Mouse (Mus musculus) lung, postnatal 0 days (tissue): ENCODE results near the gene Naa10. TPM values are rescaled to one million over a fixed set of nuclear protein-coding genes. Genes with fewer than 3 reads are reported as not detected.

Experiments used
- ATAC-seq: fragments of 200-750 bp; cut with Nextera tagmentation; 2 replicates; pipeline ENCODE4 v1.8.0; 2017; ENCODE audit warnings: moderate library complexity
- DNase-seq: peaks from one replicate; pipeline ENCODE4 v3.0.0-alpha.2; 2016; ENCODE audit warnings: low spot score
- H3K27ac ChIP-seq: fragments of 300-500 bp; sonication (generic); 2 replicates; pipeline ENCODE4 v1.5.1; 2014; ENCODE audit warnings: antibody characterized with exemption, mild to moderate bottlenecking, low read length, mixed read lengths
- H3K27me3 ChIP-seq: fragments of 300-500 bp; sonication (generic); replicated peaks from 2 replicates; pipeline ENCODE4 v1.6.1; 2014; ENCODE audit warnings: low read length, mixed read lengths; ENCODE audit not compliant: insufficient read depth
- H3K36me3 ChIP-seq: fragments of 300-500 bp; sonication (generic); 2 replicates; pipeline ENCODE4 v1.6.1; 2014; ENCODE audit warnings: low read length, mixed read lengths; ENCODE audit not compliant: insufficient read depth
- H3K4me1 ChIP-seq: fragments of 300-500 bp; sonication (generic); 2 replicates; pipeline ENCODE4 v1.6.1; 2014; ENCODE audit warnings: antibody characterized with exemption, low read depth, low read length, mixed read lengths; ENCODE audit not compliant: insufficient read depth
- H3K4me2 ChIP-seq: fragments of 300-500 bp; sonication (generic); replicated peaks from 2 replicates; pipeline ENCODE4 v1.6.1; 2014; ENCODE audit warnings: low read depth, mild to moderate bottlenecking, low read length, moderate library complexity, mixed read lengths
- H3K4me3 ChIP-seq: fragments of 300-500 bp; sonication (generic); 2 replicates; pipeline ENCODE4 v1.5.1; 2014; ENCODE audit warnings: low read depth, low read length
- H3K9ac ChIP-seq: fragments of 300-500 bp; sonication (generic); replicated peaks from 2 replicates; pipeline ENCODE4 v1.6.1; 2014; ENCODE audit warnings: low read depth, mild to moderate bottlenecking
- H3K9me3 ChIP-seq: fragments of 300-500 bp; sonication (generic); 2 replicates; pipeline ENCODE4 v1.6.1; 2016; ENCODE audit warnings: low read length, mixed read lengths
- CTCF ChIP-seq: IDR thresholded peaks from 2 replicates; pipeline ENCODE4 v1.5.1; 2016; ENCODE audit warnings: antibody characterized with exemption, mild to moderate bottlenecking
- EP300 ChIP-seq: IDR thresholded peaks from 2 replicates; pipeline ENCODE4 v1.6.1; 2016; ENCODE audit warnings: antibody characterized with exemption, mild to moderate bottlenecking, control low read depth
- WGBS: fragments of 180-500 bp; shearing (Covaris S2); extraction: QIAGEN DNeasy Blood & Tissue Kit; methylation state at CpG from one replicate; pipeline ENCODE4 v1.1.7; 2014; 5-methylcytosine and 5-hydroxymethylcytosine counted together
- polyA plus RNA-seq: library from polyadenylated mRNA; unstranded; fragments of >200 nt; fragmentation: Nextera tagmentation; extraction: Ambion mirVana; gene quantifications from 2 replicates; pipeline ENCODE4 v1.2.1, GENCODE M21; 2015

The Naa10 gene
- polyA plus RNA-seq, 1 experiment from 2014 or later = 55.3 TPM

DNA sequence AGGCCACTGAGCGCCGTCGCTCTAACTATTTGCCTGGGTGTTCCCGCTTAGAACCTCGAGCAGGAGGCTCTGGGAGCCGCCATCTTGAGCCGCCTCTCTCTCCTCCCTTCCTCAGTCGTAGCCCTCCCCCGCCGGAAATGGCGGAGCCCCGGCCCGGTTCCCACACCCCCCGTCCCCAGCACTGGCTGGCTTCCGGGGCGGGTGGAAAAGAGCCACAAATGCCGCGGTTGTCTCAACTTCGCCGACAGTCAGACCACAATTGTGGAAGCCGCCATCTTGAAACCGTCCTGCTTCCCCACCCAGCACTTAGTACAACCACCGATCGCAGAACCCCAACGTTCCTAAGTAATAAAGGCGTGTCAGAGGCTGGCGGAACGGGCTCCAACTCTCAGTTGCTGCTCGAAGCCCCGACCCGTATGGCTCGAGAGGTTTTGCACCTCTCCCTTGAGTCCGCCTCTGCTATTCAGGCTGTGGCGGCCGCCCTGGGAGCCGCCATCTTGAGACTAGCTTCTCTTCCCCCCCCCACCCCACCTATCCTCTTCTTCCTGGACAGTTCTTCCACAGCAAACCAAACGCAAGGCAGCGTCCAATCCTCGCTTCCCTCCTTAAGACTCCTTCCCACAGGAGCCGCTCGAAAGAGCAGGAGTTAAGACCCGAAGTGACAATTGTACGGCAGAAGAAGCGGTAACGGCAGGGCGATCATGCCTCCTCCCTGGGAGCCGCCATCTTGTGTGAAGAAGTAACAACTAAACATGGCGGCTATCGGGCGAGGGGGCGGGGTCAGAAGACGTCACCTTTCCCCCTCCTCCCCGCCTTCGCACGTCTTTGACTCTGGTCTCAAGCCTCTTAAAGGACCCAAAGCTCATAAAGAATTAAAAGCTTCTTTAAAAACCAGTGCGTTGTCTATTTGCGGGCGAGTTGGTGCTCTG is 44.8 kb upstream of the Naa10 start, which contains the start of gene Hcfc1:
Gene Hcfc1 (minus strand): TSS at position 110 of the 929 bp plus-strand sequence.
- Histone ChIP-seq H3K4me3 (peak within 1 kb of the TSS; percentile 60), H3K27ac (peak within 1 kb of the TSS; percentile 97), H3K9me3 (no peaks in the 10 kb centered on the region), H3K9ac (peak within 1 kb of the TSS; percentile 54), H3K4me1 (no peaks in the 10 kb centered on the region; the same call in 1 of the 2 replicates), H3K36me3 (no peaks in the 10 kb centered on the region), H3K4me2 (peak within 1 kb of the TSS; percentile 57), H3K27me3 (no peaks in the 10 kb centered on the region)
- TF ChIP-seq CTCF (no peak), EP300 (no peak; the same call in 1 of the 2 replicates)
- peak; percentile 78 for ATAC-seq
- 14% methylated on average over 54 of the region's 58 CpGs for WGBS
- peak; percentile 91 for DNase-seq

DNA sequence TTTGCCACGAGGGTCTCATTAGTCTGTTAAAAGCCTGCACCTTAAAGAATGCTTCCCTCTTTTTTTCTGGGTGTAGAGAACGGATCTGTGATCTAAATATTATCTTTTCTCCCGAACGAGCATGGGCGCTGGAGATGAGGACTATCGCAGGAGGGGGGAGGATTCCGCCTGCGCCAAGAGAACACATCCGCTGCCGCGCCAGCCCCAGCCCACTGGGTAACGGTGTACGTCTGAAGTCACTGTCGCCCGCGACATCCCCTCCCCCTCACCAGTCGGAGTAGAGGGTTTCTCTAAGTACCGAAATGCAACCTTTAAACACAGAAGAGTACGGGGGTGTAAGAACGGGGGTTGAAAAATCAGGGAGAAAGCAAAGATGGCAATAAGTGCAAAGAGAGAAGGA is 43.6 kb upstream of the Naa10 start:
- Histone ChIP-seq H3K4me3 (peak overlapping the region; percentile 60), H3K4me1 (no peaks in the 10 kb centered on the region; the same call in 1 of the 2 replicates), H3K9me3 (no peaks in the 10 kb centered on the region), H3K4me2 (peak overlapping the region; percentile 57), H3K27me3 (no peaks in the 10 kb centered on the region), H3K36me3 (no peaks in the 10 kb centered on the region), H3K27ac (peak overlapping the region; percentile 97; the same call in 1 of the 2 replicates), H3K9ac (peak overlapping the region; percentile 54; the same call in 1 of the 2 replicates)
- TF ChIP-seq EP300 = no peak
- no peak for ATAC-seq
- peak; percentile 49 for DNase-seq
- WGBS = 11% methylated on average over 20 of the region's 20 CpGs

DNA sequence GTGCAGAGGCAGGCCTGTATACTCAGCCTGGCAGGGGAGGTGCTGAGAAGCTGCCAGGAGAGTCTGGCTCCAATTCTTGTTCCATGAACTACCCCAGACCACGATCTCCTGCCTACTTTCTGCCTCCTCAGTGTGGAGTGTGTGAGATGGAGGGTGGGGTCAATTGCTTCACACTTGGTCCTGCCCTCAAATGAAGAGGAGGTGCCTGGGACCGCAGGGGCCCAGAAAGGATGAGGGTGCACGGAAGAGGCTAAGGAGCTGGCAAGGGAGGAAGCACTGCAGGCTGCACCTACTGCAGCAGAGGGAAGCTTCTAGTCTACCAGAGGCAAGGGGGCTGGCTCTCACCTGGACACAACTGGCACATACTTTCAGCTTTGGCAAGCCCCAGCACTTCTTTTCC is 42.6 kb upstream of the Naa10 start:
- Histone ChIP-seq H3K4me1 (no peaks in the 10 kb centered on the region; the same call in 1 of the 2 replicates), H3K27me3 (no peaks in the 10 kb centered on the region), H3K9ac (no peak overlapping the region), H3K27ac (no peak overlapping the region), H3K4me2 (peak overlapping the region; percentile 57), H3K36me3 (no peaks in the 10 kb centered on the region), H3K9me3 (no peaks in the 10 kb centered on the region), H3K4me3 (no peak overlapping the region)
- WGBS = 21% methylated on average over 2 of the region's 3 CpGs
- ATAC-seq (no peak), DNase-seq (peak; percentile 68)
- TF ChIP-seq EP300 = no peak
- no peak for TF ChIP-seq CTCF

DNA sequence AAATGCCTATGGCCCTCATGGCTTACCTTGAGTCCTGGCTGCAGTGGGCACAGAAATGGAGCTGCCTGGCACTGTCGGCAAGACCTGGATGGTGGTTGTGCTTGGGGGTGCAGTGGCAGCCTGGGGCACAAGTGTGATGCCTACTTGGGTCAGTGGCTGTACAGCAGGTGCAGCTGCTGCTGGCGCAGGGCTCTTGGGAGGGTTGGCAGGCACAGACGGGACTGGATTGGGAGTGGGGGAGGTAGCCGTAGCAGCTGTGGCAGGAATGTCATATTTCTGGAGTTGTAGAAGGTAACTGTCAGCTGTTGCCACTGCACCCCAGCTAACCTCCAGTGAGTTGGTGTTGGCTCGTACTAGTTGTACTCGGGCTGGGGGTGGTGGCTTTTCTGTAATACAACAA is 33.2 kb upstream of the Naa10 start:
- no peak for ATAC-seq
- no peak overlapping the region for H3K27ac ChIP-seq
- no peak overlapping the region for H3K9ac ChIP-seq
- no peaks in the 10 kb centered on the region for H3K9me3 ChIP-seq
- no peak overlapping the region for H3K4me3 ChIP-seq
- H3K36me3 ChIP-seq = peaks cover 3% of the 10 kb centered on the region; the same call in 1 of the 2 replicates
- 87% methylated on average over 6 of the region's 6 CpGs for WGBS
- no peak for TF ChIP-seq CTCF
- TF ChIP-seq EP300 = no peak
- H3K27me3 ChIP-seq = no peaks in the 10 kb centered on the region
- H3K4me2 ChIP-seq = no peak overlapping the region
- no peak for DNase-seq
- no peaks in the 10 kb centered on the region for H3K4me1 ChIP-seq

DNA sequence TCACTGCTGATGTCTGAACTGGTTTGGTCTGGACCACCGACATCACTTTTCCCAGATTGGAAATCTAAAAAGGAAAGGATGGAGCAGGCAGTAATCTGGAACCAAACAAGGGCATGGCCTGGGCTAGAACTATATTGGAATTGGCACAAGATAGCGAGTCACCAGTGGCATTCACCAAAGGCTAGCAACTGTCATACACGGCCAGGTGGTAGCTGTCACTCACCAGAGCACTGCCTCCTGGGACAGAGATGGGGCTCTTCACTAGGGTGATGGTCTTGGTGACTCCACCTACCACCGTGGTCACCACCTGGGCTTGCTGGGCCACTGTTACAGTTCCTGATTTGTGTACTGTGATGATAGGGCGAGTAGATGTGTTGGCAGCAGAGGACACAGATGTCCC is 30.9 kb upstream of the Naa10 start:
- H3K36me3 ChIP-seq = peaks cover 6% of the 10 kb centered on the region; the same call in 1 of the 2 replicates

DNA sequence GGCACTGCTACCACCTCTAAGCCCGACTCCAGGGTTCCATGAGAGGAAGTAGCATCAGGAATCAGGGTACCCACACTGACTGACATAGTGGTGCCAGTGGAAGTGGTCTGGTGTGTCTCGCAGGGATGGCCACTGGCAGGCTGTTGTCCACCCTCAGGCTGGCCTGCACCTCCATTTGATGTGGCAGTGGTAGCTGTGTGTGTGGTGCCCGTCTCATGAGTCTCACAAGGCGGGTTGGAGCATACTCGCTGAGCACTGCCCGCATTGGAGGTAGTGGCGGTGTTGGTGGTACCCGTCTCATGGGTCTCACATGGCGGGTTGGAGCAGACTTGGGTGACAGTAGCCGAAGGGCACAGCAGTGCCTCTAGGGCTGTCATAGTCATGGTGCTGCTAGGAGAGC is 27.6 kb upstream of the Naa10 start:
- Histone ChIP-seq H3K4me3 (no peak overlapping the region), H3K9me3 (no peaks in the 10 kb centered on the region), H3K27me3 (no peaks in the 10 kb centered on the region), H3K4me2 (no peak overlapping the region), H3K4me1 (no peaks in the 10 kb centered on the region), H3K36me3 (peaks cover 7% of the 10 kb centered on the region; the same call in 1 of the 2 replicates), H3K9ac (no peak overlapping the region), H3K27ac (no peak overlapping the region)
- TF ChIP-seq CTCF = no peak
- TF ChIP-seq EP300 = no peak
- DNase-seq (no peak), ATAC-seq (no peak)
- WGBS = 87% methylated on average over 10 of the region's 10 CpGs

More for the DNA sequence above, 30.9 kb upstream of the Naa10 start:
- no peak overlapping the region for H3K27ac ChIP-seq
- 79% methylated on average over 5 of the region's 5 CpGs for WGBS
- TF ChIP-seq CTCF (no peak), EP300 (no peak)
- ATAC-seq (no peak), DNase-seq (no peak)
- H3K9me3 ChIP-seq = no peaks in the 10 kb centered on the region
- H3K27me3 ChIP-seq = no peaks in the 10 kb centered on the region
- H3K4me1 ChIP-seq = no peaks in the 10 kb centered on the region
- no peak overlapping the region for H3K9ac ChIP-seq
- no peak overlapping the region for H3K4me3 ChIP-seq
- no peak overlapping the region for H3K4me2 ChIP-seq
